Mouse (Mus musculus): ENCODE results near the gene Plxnb1.

DNA sequence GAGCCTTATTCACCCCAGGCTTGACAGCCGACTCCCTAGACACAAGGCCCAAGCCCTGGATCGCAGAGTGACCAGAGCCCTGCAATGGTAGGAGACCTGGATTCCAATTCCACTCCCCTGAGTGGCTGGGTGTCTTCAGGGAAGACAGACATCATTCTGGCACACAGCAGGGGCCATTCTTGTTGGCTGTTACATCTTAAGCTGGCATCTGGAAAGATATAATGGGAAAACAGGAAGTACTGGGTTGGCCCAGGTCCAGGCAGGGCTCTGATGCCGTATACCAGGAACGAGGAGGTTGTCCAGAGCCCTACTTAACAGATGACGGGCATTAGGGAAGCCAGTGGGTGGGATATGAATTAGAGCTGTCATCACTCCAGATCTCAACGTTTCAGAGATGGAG is 28.1 kb downstream of the Plxnb1 start:
- TF ChIP-seq POLR2A (IDR thresholded peaks at IDR 0.05; ENCODE audit: low read depth, low read length) (no peak), CTCF (IDR thresholded peaks at IDR 0.05; ENCODE audit: borderline replicate concordance, insufficient read depth, low read length) (no peak)
